Comparison of ENCODE assay signal across 9 mouse cellular contexts in the genomic region with DNA sequence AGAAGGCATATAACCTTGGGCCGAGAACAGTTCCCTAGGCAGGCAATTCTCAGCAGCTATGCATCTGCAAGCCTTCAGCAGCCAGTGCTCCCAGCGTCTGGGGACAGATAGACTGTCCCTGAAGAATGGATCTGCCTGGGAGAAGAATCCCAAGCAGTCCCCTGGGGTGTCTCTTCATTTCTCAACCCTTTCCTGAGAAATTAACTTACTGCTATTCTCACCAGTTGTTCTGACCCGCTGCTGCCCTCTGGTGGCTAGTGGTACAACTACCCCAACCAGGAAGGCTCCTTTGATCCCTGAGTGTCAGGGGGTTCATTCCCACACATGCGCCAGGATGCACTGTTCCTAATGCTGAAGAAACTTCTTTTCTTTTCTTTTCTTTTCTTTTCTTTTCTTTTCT.
DNase-seq lines count a peak whose midpoint lies in the region; ATAC-seq and TF ChIP-seq lines count a peak whose summit lies in the region.
"Had no signal": no experiment of that assay in that cellular context is flagged by ENCODE, and none has a peak within 500 bp of the region (broad histone marks: within the 10 kb centered on the region; RNA-seq: fewer than 3 reads in every experiment).

No protein-coding gene starts in this region.

- no peak overlapping the region for H3K9ac ChIP-seq in intestine, postnatal 0 days (ENCODE audit: low read depth, low read length)
- H3K9ac ChIP-seq in intestine, embryonic 15.5 days: no peak overlapping the region
- H3K9ac ChIP-seq: embryonic facial prominence, embryonic 13.5 days had no signal

- no peak for ATAC-seq in intestine, postnatal 0 days
- ATAC-seq in intestine, embryonic 15.5 days: no peak

- H3K9me3 ChIP-seq in intestine, postnatal 0 days (ENCODE audit: control insufficient read depth): no peaks in the 10 kb centered on the region
- H3K9me3 ChIP-seq in intestine, embryonic 15.5 days: no peaks in the 10 kb centered on the region
- H3K9me3 ChIP-seq in embryonic facial prominence, embryonic 10.5 days: no peaks in the 10 kb centered on the region
- H3K9me3 ChIP-seq: embryonic facial prominence, embryonic 13.5 days had no signal

- intact Hi-C loops in left cerebral cortex, postnatal 14 days (cut with DNase I): loop anchor here (2.0 to 10.0 kb wide), 3 partner anchors 62 to 534 kb away; partner anchors contain the start of gene Zfp703

- no peak overlapping the region for H3K27ac ChIP-seq in intestine, postnatal 0 days (ENCODE audit: low read depth, low read length)
- no peak overlapping the region for H3K27ac ChIP-seq in intestine, embryonic 15.5 days
- no peak overlapping the region for H3K27ac ChIP-seq in embryonic facial prominence, embryonic 10.5 days (replicated peaks)
- H3K27ac ChIP-seq: embryonic facial prominence, embryonic 13.5 days had no signal

- WGBS in intestine, postnatal 0 days: 52% methylated on average over 4 of the region's 4 CpGs
- WGBS in intestine, embryonic 15.5 days: 51% methylated on average over 4 of the region's 4 CpGs
- WGBS in embryonic facial prominence, embryonic 10.5 days: 36% methylated on average over 4 of the region's 4 CpGs

- no peaks in the 10 kb centered on the region for H3K4me1 ChIP-seq in intestine, postnatal 0 days (replicated peaks; ENCODE audit: control insufficient read depth, insufficient read depth, low read length)
- no peaks in the 10 kb centered on the region for H3K4me1 ChIP-seq in intestine, embryonic 15.5 days (replicated peaks)
- peaks cover 16% of the 10 kb centered on the region for H3K4me1 ChIP-seq in embryonic facial prominence, embryonic 10.5 days
- H3K4me1 ChIP-seq: embryonic facial prominence, embryonic 13.5 days had no signal

- H3K4me2 ChIP-seq in intestine, postnatal 0 days (replicated peaks; ENCODE audit: low read depth): no peak overlapping the region
- H3K4me2 ChIP-seq in intestine, embryonic 15.5 days (replicated peaks): no peak overlapping the region
- H3K4me2 ChIP-seq: embryonic facial prominence, embryonic 13.5 days had no signal

- no peaks in the 10 kb centered on the region for H3K36me3 ChIP-seq in intestine, postnatal 0 days (ENCODE audit: control insufficient read depth, insufficient read depth)
- no peaks in the 10 kb centered on the region for H3K36me3 ChIP-seq in intestine, embryonic 15.5 days
- H3K36me3 ChIP-seq in embryonic facial prominence, embryonic 10.5 days (replicated peaks): no peaks in the 10 kb centered on the region
- H3K36me3 ChIP-seq: embryonic facial prominence, embryonic 13.5 days had no signal

- no peaks in the 10 kb centered on the region for H3K27me3 ChIP-seq in intestine, postnatal 0 days (replicated peaks; ENCODE audit: control insufficient read depth, insufficient read depth, low read length)
- H3K27me3 ChIP-seq in intestine, embryonic 15.5 days (replicated peaks): no peaks in the 10 kb centered on the region
- no peaks in the 10 kb centered on the region for H3K27me3 ChIP-seq in embryonic facial prominence, embryonic 10.5 days (replicated peaks; ENCODE audit: low read depth, poor library complexity, severe bottlenecking)
- H3K27me3 ChIP-seq: embryonic facial prominence, embryonic 13.5 days had no signal

- H3K4me3 ChIP-seq in intestine, postnatal 0 days (ENCODE audit: low read depth, low read length): no peak overlapping the region
- no peak overlapping the region for H3K4me3 ChIP-seq in intestine, embryonic 15.5 days (replicated peaks)
- H3K4me3 ChIP-seq in embryonic facial prominence, embryonic 10.5 days: no peak overlapping the region
- H3K4me3 ChIP-seq: embryonic facial prominence, embryonic 13.5 days had no signal

- DNase-seq in adrenal gland, postnatal 14 days: peak; percentile 88
- peak; percentile 79 for DNase-seq in embryonic facial prominence, embryonic 10.5 days (ENCODE audit: low spot score)
- DNase-seq in heart, postnatal 4 days: peak; percentile 85
- peak; percentile 61 to 76 for DNase-seq in left cerebral cortex, postnatal 14 days (ENCODE audit: low spot score in 2 of 2)
- peak; percentile 13 to 32 for DNase-seq in natural killer cell, adult 2 months (ENCODE audit: low spot score in 2 of 2)
- DNase-seq in testis, postnatal 14 days (ENCODE audit: low spot score): peak; percentile 57

- TF ChIP-seq CTCF in intestine, postnatal 0 days (IDR thresholded peaks at IDR 0.05; ENCODE audit: low read depth): peak; percentile 85

Comparison
In these comparisons a context has a peak if more than half of its experiments do, and no peak if none do; other contexts are left out.
1. DNase-seq: peak in every context shown above with its lines; median percentile 88 in adrenal gland, postnatal 14 days; 85 in heart, postnatal 4 days; 79 in embryonic facial prominence, embryonic 10.5 days; 68 in left cerebral cortex, postnatal 14 days; 57 in testis, postnatal 14 days; 22 in natural killer cell, adult 2 months.